Mouse (Mus musculus): ENCODE measurements around the gene Insl5. TPM values are rescaled to one million over a fixed set of nuclear protein-coding genes. Genes with fewer than 3 reads are reported as not detected.

The Insl5 gene
- polyA plus RNA-seq (2015; fragmentation: Nextera tagmentation; extraction: Ambion mirVana): 0.23 TPM in 1 of 2 replicates, not detected in the other

DNA sequence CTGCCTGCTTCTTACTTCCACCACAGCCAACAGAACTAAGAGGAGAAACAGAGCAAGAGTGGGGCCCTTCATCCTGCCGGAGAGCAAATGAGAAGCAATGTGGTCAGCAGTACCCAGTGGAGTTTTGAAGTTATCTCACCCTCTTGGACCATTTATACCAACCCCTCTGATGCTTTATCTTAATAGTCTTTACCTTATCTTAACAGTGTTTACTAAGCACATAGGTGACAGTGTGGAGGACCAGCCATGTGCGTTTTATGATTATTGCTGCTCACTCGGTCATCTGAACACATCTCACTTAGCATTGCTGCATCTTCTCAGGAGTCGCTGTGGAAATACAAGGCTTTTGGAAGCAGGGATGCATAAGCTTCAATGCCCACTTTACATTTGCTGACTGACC, at the start of gene Insl5:
Gene Insl5 (minus strand): TSS at position 222 of the 400 bp plus-strand sequence.
- H3K4me3 ChIP-seq: no peak within 1 kb of the TSS
- no peak within 1 kb of the TSS for H3K27ac ChIP-seq (replicated peaks)
- no peaks in the 10 kb centered on the region for H3K9me3 ChIP-seq
- peaks cover 9% of the 10 kb centered on the region for H3K4me1 ChIP-seq
- H3K27me3 ChIP-seq (replicated peaks): no peaks in the 10 kb centered on the region
- no peak within 1 kb of the TSS for H3K9ac ChIP-seq
- 61% methylated on average over 4 of the region's 4 CpGs for WGBS
- no peaks in the 10 kb centered on the region for H3K36me3 ChIP-seq
- no peak for ATAC-seq (ENCODE audit: extremely low read depth, insufficient number of reproducible peaks, low FRiP score, low TSS enrichment)
- H3K4me2 ChIP-seq: no peak within 1 kb of the TSS

DNA sequence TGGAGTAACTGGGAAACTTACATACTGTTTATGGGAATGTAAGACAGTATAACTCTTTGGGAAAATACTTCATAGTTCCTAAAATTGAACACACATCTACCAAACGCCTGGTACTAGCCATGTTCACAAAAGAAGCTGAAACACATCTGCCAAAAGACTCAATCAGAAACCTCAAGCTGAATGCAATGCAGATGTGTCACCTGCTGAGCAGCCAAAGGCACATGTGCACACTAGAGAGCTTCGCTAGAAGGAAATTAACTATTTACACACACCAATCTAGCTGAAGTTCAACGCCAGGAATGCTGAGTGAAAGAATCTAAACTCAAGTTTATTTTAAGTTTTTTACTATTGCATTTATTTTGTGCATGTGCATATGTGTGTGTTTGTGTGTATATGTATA, 44.0 kb upstream of the Insl5 start:
- no peaks in the 10 kb centered on the region for H3K9me3 ChIP-seq
- 79% methylated on average over 3 of the region's 3 CpGs for WGBS
- H3K27me3 ChIP-seq (replicated peaks): no peaks in the 10 kb centered on the region
- H3K9ac ChIP-seq: no peak overlapping the region
- H3K36me3 ChIP-seq: no peaks in the 10 kb centered on the region
- no peak overlapping the region for H3K4me3 ChIP-seq
- no peaks in the 10 kb centered on the region for H3K4me1 ChIP-seq
- H3K27ac ChIP-seq (replicated peaks): no peak overlapping the region
- H3K4me2 ChIP-seq: no peak overlapping the region
- ATAC-seq (ENCODE audit: extremely low read depth, insufficient number of reproducible peaks, low FRiP score, low TSS enrichment): no peak

DNA sequence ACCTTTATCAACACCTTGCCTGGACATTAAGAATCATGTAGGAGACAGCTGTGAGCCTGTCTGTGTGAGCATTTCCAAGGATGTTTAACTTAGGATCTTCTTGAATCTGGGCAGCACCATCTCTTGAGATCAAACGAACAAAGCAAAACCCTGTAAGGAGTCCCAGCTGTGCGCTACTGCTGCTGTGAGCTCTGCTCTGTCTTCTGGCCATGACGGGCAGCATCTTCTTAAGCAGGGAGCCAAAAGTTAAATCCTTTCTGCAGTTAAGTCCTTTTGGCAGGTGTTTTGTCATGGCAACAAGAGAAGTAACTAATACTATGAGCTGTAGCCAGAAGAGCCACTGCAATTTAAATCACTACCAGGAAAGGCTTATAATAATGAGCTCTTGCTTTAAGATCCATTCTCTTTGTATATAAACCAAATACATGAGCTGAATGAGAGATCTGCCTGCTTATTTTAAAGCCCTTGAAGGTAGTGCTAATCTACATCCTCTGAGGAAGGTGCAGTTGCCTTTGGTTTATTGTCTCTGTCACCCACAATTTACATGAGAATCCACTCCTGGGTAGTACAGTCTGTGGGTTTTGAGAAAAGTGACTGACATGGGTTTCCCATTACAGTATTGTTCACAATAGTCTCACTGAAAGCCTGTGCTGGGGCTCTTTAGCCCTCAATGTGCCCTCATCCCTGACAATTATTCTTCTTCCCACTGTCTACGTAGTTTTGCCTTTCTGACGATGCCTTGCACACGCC, 41.4 kb upstream of the Insl5 start:
- ATAC-seq (ENCODE audit: extremely low read depth, insufficient number of reproducible peaks, low FRiP score, low TSS enrichment): no peak
- H3K9me3 ChIP-seq: no peaks in the 10 kb centered on the region
- H3K4me1 ChIP-seq: no peaks in the 10 kb centered on the region
- 77% methylated on average over 6 of the region's 6 CpGs for WGBS
- no peaks in the 10 kb centered on the region for H3K27me3 ChIP-seq (replicated peaks)
- H3K36me3 ChIP-seq: no peaks in the 10 kb centered on the region
- H3K9ac ChIP-seq: no peak overlapping the region
- no peak overlapping the region for H3K4me3 ChIP-seq
- H3K27ac ChIP-seq (replicated peaks): no peak overlapping the region
- H3K4me2 ChIP-seq: no peak overlapping the region

GRCm38 (mm10) chr4:103064976-103065375, 38.3 kb upstream of the Insl5 start:
- Histone ChIP-seq H3K27ac (replicated peaks) (no peak overlapping the region), H3K9ac (no peak overlapping the region), H3K4me2 (no peak overlapping the region), H3K4me1 (no peaks in the 10 kb centered on the region), H3K9me3 (no peaks in the 10 kb centered on the region), H3K27me3 (replicated peaks) (no peaks in the 10 kb centered on the region), H3K4me3 (no peak overlapping the region), H3K36me3 (no peaks in the 10 kb centered on the region)
- no peak for ATAC-seq (ENCODE audit: extremely low read depth, insufficient number of reproducible peaks, low FRiP score, low TSS enrichment)
- 63% methylated on average over 5 of the region's 5 CpGs for WGBS

DNA sequence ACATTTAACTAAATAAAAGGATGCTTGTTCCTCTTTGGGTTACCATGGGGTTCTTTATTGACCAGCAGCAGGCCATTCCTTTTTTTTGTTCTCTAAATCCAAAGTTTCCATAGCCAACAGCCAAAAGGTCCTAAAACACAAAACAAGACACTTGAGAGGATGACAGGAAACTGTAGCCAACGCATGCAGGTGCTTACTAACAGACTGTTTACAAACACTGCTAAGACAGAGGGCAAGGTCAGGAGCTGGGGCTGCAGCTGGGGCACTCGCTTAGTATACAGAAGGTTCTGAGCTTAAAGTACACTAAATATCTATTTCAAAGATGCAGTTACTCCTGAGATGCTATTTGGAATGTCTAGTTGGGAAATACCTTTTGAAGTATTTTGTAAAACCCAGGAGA, 37.8 kb upstream of the Insl5 start:
- ATAC-seq (ENCODE audit: extremely low read depth, insufficient number of reproducible peaks, low FRiP score, low TSS enrichment): no peak
- Histone ChIP-seq H3K36me3 (no peaks in the 10 kb centered on the region), H3K4me2 (no peak overlapping the region), H3K4me1 (no peaks in the 10 kb centered on the region), H3K27me3 (replicated peaks) (no peaks in the 10 kb centered on the region), H3K27ac (replicated peaks) (no peak overlapping the region), H3K9ac (no peak overlapping the region), H3K9me3 (no peaks in the 10 kb centered on the region), H3K4me3 (no peak overlapping the region)
- 63% methylated on average over 2 of the region's 2 CpGs for WGBS

- Histone ChIP-seq H3K27me3 (replicated peaks) (no peaks in the 10 kb centered on the region), H3K4me2 (no peak overlapping the region), H3K9ac (no peak overlapping the region), H3K27ac (replicated peaks) (no peak overlapping the region), H3K9me3 (no peaks in the 10 kb centered on the region), H3K4me1 (no peaks in the 10 kb centered on the region), H3K4me3 (no peak overlapping the region), H3K36me3 (no peaks in the 10 kb centered on the region)
- WGBS: 63% methylated on average over 5 of the region's 5 CpGs
- ATAC-seq (ENCODE audit: extremely low read depth, insufficient number of reproducible peaks, low FRiP score, low TSS enrichment): no peak
These were observed 30.3 kb upstream of the Insl5 start for GRCm38 (mm10) chr4:103056909-103057308.

GRCm38 (mm10) chr4:103048046-103048445, 21.4 kb upstream of the Insl5 start:
- Histone ChIP-seq H3K36me3 (no peaks in the 10 kb centered on the region), H3K4me1 (no peaks in the 10 kb centered on the region), H3K9me3 (peaks cover 4% of the 10 kb centered on the region; the same call in 1 of the 2 replicates), H3K4me2 (no peak overlapping the region), H3K4me3 (no peak overlapping the region), H3K27ac (replicated peaks) (no peak overlapping the region), H3K9ac (no peak overlapping the region), H3K27me3 (replicated peaks) (no peaks in the 10 kb centered on the region)
- 80% methylated on average over 11 of the region's 11 CpGs for WGBS
- no peak for ATAC-seq (ENCODE audit: extremely low read depth, insufficient number of reproducible peaks, low FRiP score, low TSS enrichment)

DNA sequence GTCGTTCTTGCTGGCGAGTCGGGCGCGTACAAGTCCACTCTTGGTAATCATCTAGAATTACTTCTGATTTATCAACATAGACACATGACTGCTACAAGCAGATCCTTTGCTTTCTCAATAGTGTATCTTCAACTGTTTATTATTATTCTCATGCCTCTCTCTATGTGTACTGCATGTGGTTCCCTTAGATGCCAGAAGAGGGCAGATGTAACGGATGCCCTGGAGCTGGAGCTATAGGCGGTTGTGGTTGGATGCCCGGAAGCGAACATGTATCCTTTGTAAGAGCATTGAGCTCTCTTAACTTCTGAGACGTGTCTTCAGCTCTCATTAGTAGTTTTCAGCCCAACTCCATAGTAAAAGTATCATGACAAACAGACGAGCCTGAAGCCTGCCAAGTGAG, 16.4 kb upstream of the Insl5 start:
- H3K9me3 ChIP-seq: no peaks in the 10 kb centered on the region
- ATAC-seq (ENCODE audit: extremely low read depth, insufficient number of reproducible peaks, low FRiP score, low TSS enrichment): no peak

GRCm38 (mm10) chr4:103039838-103040191, 13.2 kb upstream of the Insl5 start:
- Histone ChIP-seq H3K4me1 (no peaks in the 10 kb centered on the region), H3K4me3 (no peak overlapping the region), H3K9ac (no peak overlapping the region), H3K27me3 (replicated peaks) (no peaks in the 10 kb centered on the region), H3K9me3 (no peaks in the 10 kb centered on the region), H3K36me3 (no peaks in the 10 kb centered on the region), H3K4me2 (no peak overlapping the region), H3K27ac (replicated peaks) (no peak overlapping the region)
- 52% methylated on average over 5 of the region's 5 CpGs for WGBS
- ATAC-seq (ENCODE audit: extremely low read depth, insufficient number of reproducible peaks, low FRiP score, low TSS enrichment): no peak

More for the DNA sequence above, 16.4 kb upstream of the Insl5 start:
- Histone ChIP-seq H3K36me3 (no peaks in the 10 kb centered on the region), H3K4me3 (no peak overlapping the region), H3K4me1 (no peaks in the 10 kb centered on the region), H3K4me2 (no peak overlapping the region), H3K9ac (no peak overlapping the region), H3K27ac (replicated peaks) (no peak overlapping the region), H3K27me3 (replicated peaks) (no peaks in the 10 kb centered on the region)
- 86% methylated on average over 11 of the region's 11 CpGs for WGBS

GRCm38 (mm10) chr4:103039103-103039837, 12.6 kb upstream of the Insl5 start:
- 85% methylated on average over 14 of the region's 14 CpGs for WGBS
- Histone ChIP-seq H3K9ac (no peak overlapping the region), H3K27ac (replicated peaks) (no peak overlapping the region), H3K36me3 (no peaks in the 10 kb centered on the region), H3K4me3 (no peak overlapping the region), H3K9me3 (no peaks in the 10 kb centered on the region), H3K4me2 (no peak overlapping the region), H3K4me1 (no peaks in the 10 kb centered on the region), H3K27me3 (replicated peaks) (no peaks in the 10 kb centered on the region)
- ATAC-seq (ENCODE audit: extremely low read depth, insufficient number of reproducible peaks, low FRiP score, low TSS enrichment): no peak

GRCm38 (mm10) chr4:103028177-103029088, 1.8 kb upstream of the Insl5 start:
- Histone ChIP-seq H3K4me3 (no peak overlapping the region), H3K9ac (no peak overlapping the region), H3K27ac (replicated peaks) (no peak overlapping the region), H3K36me3 (no peaks in the 10 kb centered on the region), H3K4me2 (0 out of 2 replicates have a peak overlapping the region, but pooled peaks have one; percentile 0), H3K4me1 (peaks cover 9% of the 10 kb centered on the region), H3K27me3 (replicated peaks) (no peaks in the 10 kb centered on the region), H3K9me3 (no peaks in the 10 kb centered on the region)
- 51% methylated on average over 13 of the region's 13 CpGs for WGBS
- ATAC-seq (ENCODE audit: extremely low read depth, insufficient number of reproducible peaks, low FRiP score, low TSS enrichment): no peak

All from heart, embryonic 13.5 days (tissue).